Mouse (Mus musculus) kidney, embryonic 15.5 days (tissue): ENCODE measurements around the gene Igfbp1. TPM values are rescaled to one million over a fixed set of nuclear protein-coding genes. Genes with fewer than 3 reads are reported as not detected.
A peak's percentile ranks its signal among the peaks of the same experiment; 100 is the strongest.
"Not testable (repeated sequence)": the region's sequence is repeated elsewhere in the genome, so short reads cannot be mapped to it uniquely, and the experiment has no call there.

Source experiments
- ATAC-seq: fragments of 200-750 bp; cut with Nextera tagmentation; replicated peaks from 2 replicates; pipeline ENCODE4 v1.8.0; 2017; ENCODE audit warnings: moderate TSS enrichment; ENCODE audit not compliant: low FRiP score
- H3K27ac ChIP-seq: fragments of 300-500 bp; sonication (generic); 2 replicates; pipeline ENCODE4 v1.5.1; 2015; ENCODE audit warnings: mild to moderate bottlenecking, inconsistent platforms
- H3K27me3 ChIP-seq: fragments of 300-500 bp; sonication (generic); 2 replicates; pipeline ENCODE4 v1.6.1; 2015; ENCODE audit warnings: inconsistent platforms
- H3K36me3 ChIP-seq: fragments of 300-500 bp; sonication (generic); 2 replicates; pipeline ENCODE4 v1.6.1; 2015; ENCODE audit warnings: inconsistent platforms
- H3K4me1 ChIP-seq: fragments of 300-500 bp; sonication (generic); 2 replicates; pipeline ENCODE4 v1.6.1; 2015; ENCODE audit warnings: inconsistent platforms
- H3K4me2 ChIP-seq: fragments of 300-500 bp; sonication (generic); 2 replicates; pipeline ENCODE4 v1.6.1; 2015; ENCODE audit warnings: moderate library complexity, mild to moderate bottlenecking, inconsistent platforms
- H3K4me3 ChIP-seq: fragments of 300-500 bp; sonication (generic); replicated peaks from 2 replicates; pipeline ENCODE4 v1.5.1; 2015; ENCODE audit warnings: mild to moderate bottlenecking, inconsistent platforms
- H3K9ac ChIP-seq: fragments of 300-500 bp; sonication (generic); 2 replicates; pipeline ENCODE4 v1.6.1; 2015; ENCODE audit warnings: mild to moderate bottlenecking, inconsistent platforms
- H3K9me3 ChIP-seq: fragments of 300-500 bp; sonication (generic); replicated peaks from 2 replicates; pipeline ENCODE4 v1.6.1; 2016; ENCODE audit warnings: inconsistent platforms
- WGBS: fragments of 180-500 bp; shearing (Covaris S2); methylation state at CpG from one replicate; pipeline ENCODE4 v1.1.7; 2015; ENCODE audit warnings: mixed read lengths; 5-methylcytosine and 5-hydroxymethylcytosine counted together
- polyA plus RNA-seq: library from polyadenylated mRNA; unstranded; fragments of >200 nt; fragmentation: Nextera tagmentation; extraction: Ambion mirVana; gene quantifications from 2 replicates; pipeline ENCODE4 v1.2.1, GENCODE M21; 2015

Gene Igfbp1
- polyA plus RNA-seq, 1 experiment from 2014 or later: 8.3 TPM

GRCm38 (mm10) chr11:7214342-7214660 lies 16.7 kb downstream of the Igfbp1 start:
- no peak for ATAC-seq
- Histone ChIP-seq H3K9me3 (no peaks in the 10 kb centered on the region), H3K27ac (0 out of 2 replicates have a peak overlapping the region, but pooled peaks have one; percentile 1), H3K36me3 (no peaks in the 10 kb centered on the region), H3K4me2 (peak overlapping the region; percentile 97), H3K27me3 (peaks cover 44% of the 10 kb centered on the region), H3K4me3 (peak overlapping the region; percentile 73), H3K9ac (no peak overlapping the region), H3K4me1 (peaks cover 43% of the 10 kb centered on the region)
- under 1% methylated on average over 12 of the region's 12 CpGs for WGBS

GRCm38 (mm10) chr11:7214761-7215160 lies 17.2 kb downstream of the Igfbp1 start:
- no peak for ATAC-seq
- no peak overlapping the region for H3K9ac ChIP-seq
- no peaks in the 10 kb centered on the region for H3K36me3 ChIP-seq
- no peaks in the 10 kb centered on the region for H3K9me3 ChIP-seq
- no peak overlapping the region for H3K27ac ChIP-seq
- H3K27me3 ChIP-seq: peaks cover 44% of the 10 kb centered on the region
- H3K4me2 ChIP-seq: peak overlapping the region; percentile 97
- 5% methylated on average over 14 of the region's 14 CpGs for WGBS
- H3K4me1 ChIP-seq: peaks cover 43% of the 10 kb centered on the region
- peak overlapping the region; percentile 73 for H3K4me3 ChIP-seq

DNA sequence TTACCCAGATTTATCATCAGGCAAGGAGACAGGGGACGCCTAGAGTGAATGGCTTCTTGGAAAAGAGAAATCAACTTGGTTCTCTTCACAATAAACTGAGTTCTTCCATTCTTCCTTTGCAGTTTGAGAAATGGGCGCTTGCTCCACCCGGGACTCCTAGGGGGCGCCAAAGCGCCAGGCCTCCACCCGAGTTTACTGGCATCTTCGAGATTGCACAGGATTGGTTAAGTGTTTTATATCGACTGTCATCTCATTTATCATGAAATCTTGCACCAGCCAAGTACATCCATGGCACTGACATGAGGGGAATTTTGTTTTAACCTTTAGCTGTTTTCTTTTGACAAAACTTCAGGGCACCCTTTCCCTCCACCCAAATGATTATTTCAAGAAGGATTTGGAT lies 18.1 kb downstream of the Igfbp1 start:
- H3K4me2 ChIP-seq: no peak overlapping the region
- no peak for ATAC-seq
- no peaks in the 10 kb centered on the region for H3K36me3 ChIP-seq
- no peak overlapping the region for H3K27ac ChIP-seq
- H3K9ac ChIP-seq: no peak overlapping the region
- H3K9me3 ChIP-seq: no peaks in the 10 kb centered on the region
- H3K4me3 ChIP-seq: no peak overlapping the region
- peaks cover 42% of the 10 kb centered on the region for H3K27me3 ChIP-seq
- peaks cover 39% of the 10 kb centered on the region for H3K4me1 ChIP-seq
- WGBS: 10% methylated on average over 8 of the region's 8 CpGs

DNA sequence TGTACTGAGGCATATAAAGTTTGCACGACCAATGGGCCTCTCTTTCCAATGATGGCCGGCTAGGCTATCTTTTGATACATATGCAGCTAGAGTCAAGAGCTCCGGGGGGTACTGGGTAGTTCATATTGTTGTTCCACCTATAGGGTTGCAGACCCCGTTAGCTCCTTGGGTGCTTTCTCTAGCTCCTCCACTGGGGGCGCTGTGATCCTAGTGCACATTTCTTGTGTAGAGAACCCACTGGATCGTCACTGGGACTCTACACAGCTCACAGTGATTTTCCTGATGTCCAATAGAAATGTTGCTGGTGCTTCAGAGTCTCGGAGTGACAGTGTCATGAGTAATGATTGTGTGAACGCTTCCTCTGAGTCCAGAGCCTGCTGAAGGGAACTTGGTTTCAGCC lies 24.2 kb downstream of the Igfbp1 start:
- not testable (repeated sequence) for H3K4me1 ChIP-seq, H3K27me3 ChIP-seq, H3K4me2 ChIP-seq, H3K9me3 ChIP-seq, H3K9ac ChIP-seq, H3K4me3 ChIP-seq, ATAC-seq, H3K27ac ChIP-seq, H3K36me3 ChIP-seq
- WGBS: 83% methylated on average over 8 of the region's 8 CpGs

DNA sequence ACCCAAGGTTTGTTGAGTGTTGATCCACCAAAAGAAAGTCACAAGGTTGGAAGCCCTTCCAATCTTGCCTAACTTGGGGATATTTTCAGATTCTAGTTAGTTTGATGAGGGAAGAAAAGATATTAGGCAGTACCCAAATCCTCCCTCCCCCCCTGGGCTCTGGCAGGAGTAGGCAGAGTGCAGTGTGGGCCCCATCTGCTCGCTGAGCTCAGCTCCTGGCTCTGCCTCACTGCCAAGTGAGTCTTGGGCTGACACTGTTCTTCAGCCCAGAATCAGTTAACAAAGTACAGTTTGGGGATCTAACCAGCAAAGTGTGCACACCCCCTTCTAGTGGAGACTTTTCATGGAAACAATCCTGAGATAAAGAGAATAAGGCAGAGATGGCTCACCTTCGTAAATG lies 28.6 kb downstream of the Igfbp1 start:
- Histone ChIP-seq H3K27ac (no peak overlapping the region), H3K9me3 (no peaks in the 10 kb centered on the region), H3K27me3 (no peaks in the 10 kb centered on the region), H3K9ac (no peak overlapping the region), H3K36me3 (no peaks in the 10 kb centered on the region), H3K4me1 (no peaks in the 10 kb centered on the region; the same call in 1 of the 2 replicates), H3K4me2 (no peak overlapping the region), H3K4me3 (no peak overlapping the region)
- 78% methylated on average over 2 of the region's 2 CpGs for WGBS
- ATAC-seq: no peak

DNA sequence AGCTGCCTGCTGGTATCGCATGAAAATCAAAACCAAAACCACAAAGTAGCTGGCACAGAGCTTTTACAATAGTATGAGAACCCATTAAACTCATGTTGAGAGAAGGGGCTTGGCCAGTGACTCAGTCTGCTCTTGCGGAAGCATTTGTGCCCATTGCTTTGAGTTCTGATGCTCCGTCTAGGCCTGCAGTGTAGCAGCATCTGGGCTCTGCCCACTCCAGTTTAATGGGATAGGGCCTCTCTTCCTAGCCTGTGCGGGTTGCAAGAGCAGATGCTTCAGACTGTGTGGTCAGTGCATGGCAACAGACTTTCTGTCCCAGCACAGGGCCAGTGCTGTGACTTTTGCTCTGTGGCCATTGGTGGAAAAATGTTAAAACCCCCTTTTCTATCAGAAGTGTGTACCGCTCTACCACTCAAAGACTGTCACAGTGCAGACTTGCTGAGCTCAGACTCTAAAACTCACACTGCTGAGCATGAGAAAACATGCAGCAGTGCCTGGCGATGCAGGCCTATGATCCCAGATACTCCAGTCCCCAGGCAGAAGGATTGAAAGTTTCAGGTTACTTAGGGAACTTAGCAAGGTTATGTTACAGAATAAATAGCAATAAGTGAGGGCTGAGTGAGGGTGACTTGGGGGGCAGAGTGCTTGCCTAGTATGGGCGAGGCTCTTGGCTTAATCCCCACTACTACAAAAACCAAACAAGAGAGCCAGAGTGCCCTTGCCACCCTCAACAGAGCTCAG lies 29.4 kb downstream of the Igfbp1 start:
- H3K4me2 ChIP-seq: no peak overlapping the region
- 0 out of 2 replicates have a peak overlapping the region, but pooled peaks have one; percentile 6 for H3K27ac ChIP-seq
- no peaks in the 10 kb centered on the region; the same call in 1 of the 2 replicates for H3K4me1 ChIP-seq
- WGBS: 67% methylated on average over 7 of the region's 7 CpGs
- no peaks in the 10 kb centered on the region for H3K36me3 ChIP-seq
- ATAC-seq: peak; percentile 85
- H3K4me3 ChIP-seq: no peak overlapping the region
- no peak overlapping the region for H3K9ac ChIP-seq
- H3K27me3 ChIP-seq: no peaks in the 10 kb centered on the region
- H3K9me3 ChIP-seq: no peaks in the 10 kb centered on the region

GRCm38 (mm10) chr11:7228107-7228506 lies 30.5 kb downstream of the Igfbp1 start:
- no peak overlapping the region for H3K4me2 ChIP-seq
- H3K36me3 ChIP-seq: no peaks in the 10 kb centered on the region
- H3K27me3 ChIP-seq: no peaks in the 10 kb centered on the region
- H3K4me3 ChIP-seq: no peak overlapping the region
- WGBS: 86% methylated on average over 4 of the region's 4 CpGs
- no peak for ATAC-seq
- H3K27ac ChIP-seq: peak overlapping the region; percentile 32; the same call in 1 of the 2 replicates
- no peaks in the 10 kb centered on the region for H3K9me3 ChIP-seq
- H3K9ac ChIP-seq: no peak overlapping the region
- no peaks in the 10 kb centered on the region; the same call in 1 of the 2 replicates for H3K4me1 ChIP-seq

DNA sequence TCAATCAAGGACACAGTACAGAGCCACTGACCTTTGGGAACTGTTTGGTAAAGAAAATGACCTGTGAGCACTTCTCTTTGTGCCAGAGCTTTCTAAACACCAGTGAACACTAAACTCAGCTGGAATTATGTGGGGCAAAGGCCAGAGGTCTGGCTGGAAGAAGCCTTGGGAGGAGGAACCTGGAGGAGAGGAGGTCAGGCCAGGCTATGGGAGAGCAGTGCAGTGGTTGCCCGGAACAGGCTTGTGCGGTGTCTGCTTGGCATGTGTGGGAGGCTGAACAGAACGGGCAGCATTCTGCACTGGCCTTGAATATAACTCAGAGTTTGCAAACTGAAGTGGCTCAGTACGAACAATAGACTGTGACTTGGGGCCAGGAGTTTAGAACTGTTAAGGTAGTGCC lies 32.4 kb downstream of the Igfbp1 start:
- 28% methylated on average over 4 of the region's 4 CpGs for WGBS
- Histone ChIP-seq H3K9me3 (no peaks in the 10 kb centered on the region), H3K36me3 (no peaks in the 10 kb centered on the region), H3K9ac (no peak overlapping the region), H3K4me2 (no peak overlapping the region), H3K27me3 (no peaks in the 10 kb centered on the region), H3K27ac (no peak overlapping the region), H3K4me1 (no peaks in the 10 kb centered on the region; the same call in 1 of the 2 replicates), H3K4me3 (no peak overlapping the region)
- peak; percentile 47; the same call in 1 of the 2 replicates for ATAC-seq

DNA sequence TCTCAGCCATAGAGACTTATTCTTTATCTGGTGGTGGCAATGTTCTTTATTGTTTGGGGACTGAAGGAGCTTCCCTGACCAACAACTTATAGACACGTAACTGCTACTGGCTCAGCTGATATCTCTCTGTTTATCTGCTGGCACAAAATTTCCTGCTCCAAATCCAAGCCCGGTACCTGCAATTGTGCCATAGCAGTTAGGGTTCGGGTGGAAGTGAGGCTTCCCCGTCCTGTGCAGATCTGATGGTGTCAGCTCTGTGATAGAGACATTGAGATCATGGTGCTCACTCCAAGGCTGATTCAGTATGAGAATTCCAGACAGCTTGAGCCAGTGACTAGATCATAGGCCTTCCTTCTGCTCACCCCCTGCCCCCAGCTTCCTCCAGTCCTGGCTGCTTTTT lies 34.4 kb downstream of the Igfbp1 start:
- no peak overlapping the region for H3K9ac ChIP-seq
- H3K27me3 ChIP-seq: no peaks in the 10 kb centered on the region
- no peak for ATAC-seq
- no peaks in the 10 kb centered on the region for H3K36me3 ChIP-seq
- 96% methylated on average over 4 of the region's 4 CpGs for WGBS
- no peaks in the 10 kb centered on the region for H3K9me3 ChIP-seq
- H3K4me2 ChIP-seq: no peak overlapping the region
- no peak overlapping the region for H3K27ac ChIP-seq
- no peaks in the 10 kb centered on the region; the same call in 1 of the 2 replicates for H3K4me1 ChIP-seq
- no peak overlapping the region for H3K4me3 ChIP-seq

GRCm38 (mm10) chr11:7233333-7233732 lies 35.8 kb downstream of the Igfbp1 start:
- Histone ChIP-seq H3K9ac (no peak overlapping the region), H3K27me3 (no peaks in the 10 kb centered on the region), H3K36me3 (no peaks in the 10 kb centered on the region), H3K4me2 (no peak overlapping the region), H3K9me3 (no peaks in the 10 kb centered on the region), H3K4me1 (no peaks in the 10 kb centered on the region; the same call in 1 of the 2 replicates), H3K4me3 (no peak overlapping the region), H3K27ac (no peak overlapping the region)
- WGBS: 89% methylated on average over 2 of the region's 2 CpGs
- no peak for ATAC-seq

GRCm38 (mm10) chr11:7234436-7234835 lies 36.9 kb downstream of the Igfbp1 start:
- no peak overlapping the region for H3K9ac ChIP-seq
- no peak overlapping the region for H3K4me2 ChIP-seq
- H3K27ac ChIP-seq: no peak overlapping the region; the same call in 1 of the 2 replicates

GRCm38 (mm10) chr11:7234981-7235609 lies 37.5 kb downstream of the Igfbp1 start:
- Histone ChIP-seq H3K27me3 (no peaks in the 10 kb centered on the region), H3K9ac (no peak overlapping the region), H3K9me3 (no peaks in the 10 kb centered on the region), H3K4me1 (no peaks in the 10 kb centered on the region; the same call in 1 of the 2 replicates), H3K4me3 (no peak overlapping the region), H3K27ac (no peak overlapping the region; the same call in 1 of the 2 replicates), H3K4me2 (no peak overlapping the region), H3K36me3 (no peaks in the 10 kb centered on the region)
- peak; percentile 49; the same call in 1 of the 2 replicates for ATAC-seq
- 79% methylated on average over 3 of the region's 3 CpGs for WGBS

More at GRCm38 (mm10) chr11:7234436-7234835, 36.9 kb downstream of the Igfbp1 start:
- no peak overlapping the region for H3K4me3 ChIP-seq
- H3K36me3 ChIP-seq: no peaks in the 10 kb centered on the region
- H3K4me1 ChIP-seq: no peaks in the 10 kb centered on the region; the same call in 1 of the 2 replicates
- no peaks in the 10 kb centered on the region for H3K9me3 ChIP-seq
- WGBS: 59% methylated on average over 1 of the region's 1 CpGs
- H3K27me3 ChIP-seq: no peaks in the 10 kb centered on the region
- ATAC-seq: no peak
